Mouse (Mus musculus): ENCODE results near the gene Adcy5. TPM values are rescaled to one million over a fixed set of nuclear protein-coding genes. Genes with fewer than 3 reads are reported as not detected.

Gene Adcy5
- total and polyA plus RNA-seq, 2 experiments from 2014 or later = 11.3 to 81.4 TPM

- DNase-seq (ENCODE audit: low spot score) = peak; percentile 78
- no peak overlapping the region for H3K4me2 ChIP-seq (ENCODE audit: low read depth, low read length)
- no peaks in the 10 kb centered on the region for H3K27me3 ChIP-seq (ENCODE audit: control insufficient read depth, insufficient read depth, low read length)
- 19% methylated on average over 3 of the region's 3 CpGs for WGBS
- no peak overlapping the region for H3K9ac ChIP-seq (replicated peaks; ENCODE audit: low read depth, low read length)
- no peak for TF ChIP-seq CTCF (IDR thresholded peaks at IDR 0.05; ENCODE audit: low read depth)
- no peak for TF ChIP-seq EP300 (IDR thresholded peaks at IDR 0.05; ENCODE audit: low read depth)
- no peaks in the 10 kb centered on the region for H3K36me3 ChIP-seq (replicated peaks; ENCODE audit: control insufficient read depth, insufficient read depth, low read length)
- no peak overlapping the region for H3K4me3 ChIP-seq (ENCODE audit: low read depth, low read length)
- H3K27ac ChIP-seq (ENCODE audit: low read depth) = peak overlapping the region; percentile 79
- ATAC-seq (ENCODE audit: insufficient read depth, low read depth) = peak; percentile 78
- H3K9me3 ChIP-seq (replicated peaks; ENCODE audit: control insufficient read depth, low read length) = no peaks in the 10 kb centered on the region
- H3K4me1 ChIP-seq (ENCODE audit: control insufficient read depth, insufficient read depth) = peaks cover 44% of the 10 kb centered on the region
Observed at GRCm38 (mm10) chr16:35193357-35193756, 38.7 kb downstream of the Adcy5 start.

GRCm38 (mm10) chr16:35199721-35200431, 45.2 kb downstream of the Adcy5 start:
- H3K27ac ChIP-seq (ENCODE audit: low read depth) = peak overlapping the region; percentile 90
- DNase-seq (ENCODE audit: low spot score) = peak; percentile 66
- ATAC-seq (ENCODE audit: insufficient read depth, low read depth) = peak; percentile 51
- TF ChIP-seq EP300 (IDR thresholded peaks at IDR 0.05; ENCODE audit: low read depth) = no peak
- no peak for TF ChIP-seq CTCF (IDR thresholded peaks at IDR 0.05; ENCODE audit: low read depth)
- H3K4me1 ChIP-seq (ENCODE audit: control insufficient read depth, insufficient read depth) = peaks cover 36% of the 10 kb centered on the region
- H3K4me2 ChIP-seq (ENCODE audit: low read depth, low read length) = no peak overlapping the region
- no peak overlapping the region for H3K4me3 ChIP-seq (ENCODE audit: low read depth, low read length)
- H3K27me3 ChIP-seq (ENCODE audit: control insufficient read depth, insufficient read depth, low read length) = no peaks in the 10 kb centered on the region
- no peaks in the 10 kb centered on the region for H3K9me3 ChIP-seq (replicated peaks; ENCODE audit: control insufficient read depth, low read length)
- no peak overlapping the region for H3K9ac ChIP-seq (replicated peaks; ENCODE audit: low read depth, low read length)
- H3K36me3 ChIP-seq (replicated peaks; ENCODE audit: control insufficient read depth, insufficient read depth, low read length) = no peaks in the 10 kb centered on the region
- 36% methylated on average over 6 of the region's 6 CpGs for WGBS

GRCm38 (mm10) chr16:35200432-35201142, 45.9 kb downstream of the Adcy5 start:
- Histone ChIP-seq H3K27me3 (ENCODE audit: control insufficient read depth, insufficient read depth, low read length) (no peaks in the 10 kb centered on the region), H3K9ac (replicated peaks; ENCODE audit: low read depth, low read length) (no peak overlapping the region), H3K9me3 (replicated peaks; ENCODE audit: control insufficient read depth, low read length) (no peaks in the 10 kb centered on the region), H3K27ac (ENCODE audit: low read depth) (peak overlapping the region; percentile 90), H3K4me3 (ENCODE audit: low read depth, low read length) (no peak overlapping the region), H3K36me3 (replicated peaks; ENCODE audit: control insufficient read depth, insufficient read depth, low read length) (no peaks in the 10 kb centered on the region), H3K4me2 (ENCODE audit: low read depth, low read length) (no peak overlapping the region), H3K4me1 (ENCODE audit: control insufficient read depth, insufficient read depth) (peaks cover 40% of the 10 kb centered on the region)
- ATAC-seq (ENCODE audit: insufficient read depth, low read depth) (no peak), DNase-seq (ENCODE audit: low spot score) (no peak)
- whole genome bisulfite sequencing = 44% methylated on average over 9 of the region's 9 CpGs
- TF ChIP-seq EP300 (IDR thresholded peaks at IDR 0.05; ENCODE audit: low read depth) (no peak), CTCF (IDR thresholded peaks at IDR 0.05; ENCODE audit: low read depth) (no peak)

GRCm38 (mm10) chr16:35201281-35201680, 46.6 kb downstream of the Adcy5 start:
- H3K27me3 ChIP-seq (ENCODE audit: control insufficient read depth, insufficient read depth, low read length) = no peaks in the 10 kb centered on the region
- no peak overlapping the region for H3K4me2 ChIP-seq (ENCODE audit: low read depth, low read length)
- peak; percentile 76 for DNase-seq (ENCODE audit: low spot score)

GRCm38 (mm10) chr16:35203511-35203910, 48.8 kb downstream of the Adcy5 start:
- DNase-seq (ENCODE audit: low spot score) (no peak), ATAC-seq (ENCODE audit: insufficient read depth, low read depth) (no peak)
- WGBS = 72% methylated on average over 1 of the region's 1 CpGs
- H3K27ac ChIP-seq (ENCODE audit: low read depth) = no peak overlapping the region
- H3K4me1 ChIP-seq (ENCODE audit: control insufficient read depth, insufficient read depth) = peaks cover 67% of the 10 kb centered on the region
- H3K9me3 ChIP-seq (replicated peaks; ENCODE audit: control insufficient read depth, low read length) = no peaks in the 10 kb centered on the region
- H3K27me3 ChIP-seq (ENCODE audit: control insufficient read depth, insufficient read depth, low read length) = no peaks in the 10 kb centered on the region
- no peak for TF ChIP-seq EP300 (IDR thresholded peaks at IDR 0.05; ENCODE audit: low read depth)
- TF ChIP-seq CTCF (IDR thresholded peaks at IDR 0.05; ENCODE audit: low read depth) = no peak
- no peak overlapping the region for H3K4me2 ChIP-seq (ENCODE audit: low read depth, low read length)
- H3K4me3 ChIP-seq (ENCODE audit: low read depth, low read length) = no peak overlapping the region
- no peak overlapping the region for H3K9ac ChIP-seq (replicated peaks; ENCODE audit: low read depth, low read length)
- no peaks in the 10 kb centered on the region for H3K36me3 ChIP-seq (replicated peaks; ENCODE audit: control insufficient read depth, insufficient read depth, low read length)

More at GRCm38 (mm10) chr16:35201281-35201680, 46.6 kb downstream of the Adcy5 start:
- peak overlapping the region; percentile 90 for H3K27ac ChIP-seq (ENCODE audit: low read depth)
- peaks cover 47% of the 10 kb centered on the region for H3K4me1 ChIP-seq (ENCODE audit: control insufficient read depth, insufficient read depth)
- H3K4me3 ChIP-seq (ENCODE audit: low read depth, low read length) = no peak overlapping the region
- H3K9me3 ChIP-seq (replicated peaks; ENCODE audit: control insufficient read depth, low read length) = no peaks in the 10 kb centered on the region
- 31% methylated on average over 5 of the region's 5 CpGs for WGBS
- TF ChIP-seq CTCF (IDR thresholded peaks at IDR 0.05; ENCODE audit: low read depth) (no peak), EP300 (IDR thresholded peaks at IDR 0.05; ENCODE audit: low read depth) (peak; percentile 59; the same call in 1 of the 2 replicates)
- H3K9ac ChIP-seq (replicated peaks; ENCODE audit: low read depth, low read length) = no peak overlapping the region
- ATAC-seq (ENCODE audit: insufficient read depth, low read depth) = peak; percentile 83
- no peaks in the 10 kb centered on the region for H3K36me3 ChIP-seq (replicated peaks; ENCODE audit: control insufficient read depth, insufficient read depth, low read length)

All from heart, postnatal 0 days (tissue).